Mouse (Mus musculus) cerebellum, postnatal 25 days (tissue): ENCODE results near the gene Klf16.

Experiments used
- DNase-seq, 2 experiments: peaks; one replicate each; pipeline ENCODE4 v3.0.0; 2021; ENCODE audit warnings: mixed read lengths in 2 of 2

Gene Klf16

GRCm38 (mm10) chr10:80538710-80539394, 38.3 kb downstream of the Klf16 start, which contains the start of gene Atp8b3:
Gene Atp8b3, minus strand, starts transcription at chr10:80539124.
- peak in 1 of 2 experiments; percentile 62 for DNase-seq

GRCm38 (mm10) chr10:80538180-80538579, 38.9 kb downstream of the Klf16 start:
- no peak for DNase-seq

GRCm38 (mm10) chr10:80535711-80536110, 41.4 kb downstream of the Klf16 start:
- DNase-seq = no peak

GRCm38 (mm10) chr10:80535071-80535470, 42.0 kb downstream of the Klf16 start:
- DNase-seq = no peak

GRCm38 (mm10) chr10:80533704-80534103, 43.4 kb downstream of the Klf16 start:
- no peak for DNase-seq

GRCm38 (mm10) chr10:80532783-80533182, 44.3 kb downstream of the Klf16 start:
- DNase-seq = no peak

- DNase-seq = no peak
Observed at GRCm38 (mm10) chr10:80526172-80526571, 50.9 kb downstream of the Klf16 start.

- no peak for DNase-seq
Observed at GRCm38 (mm10) chr10:80523299-80523698, 53.8 kb downstream of the Klf16 start.

- no peak for DNase-seq
Observed at GRCm38 (mm10) chr10:80519287-80519686, 57.8 kb downstream of the Klf16 start.
